ENCODE assay signal across 14 mouse cellular contexts in genomic region chr1:160025146-160025894, GRCm38 (mm10). TPM values are rescaled to one million over a fixed set of nuclear protein-coding genes. Genes with fewer than 3 reads are reported as not detected.
DNase-seq lines count a peak whose midpoint lies in the region; ATAC-seq and TF ChIP-seq lines count a peak whose summit lies in the region.
"Had no signal": no experiment of that assay in that cellular context is flagged by ENCODE, and none has a peak within 500 bp of the region (broad histone marks: within the 10 kb centered on the region; RNA-seq: fewer than 3 reads in every experiment).

No protein-coding gene starts in this region.

- no peak for DNase-seq in thymus, adult 2 months
- no peak for DNase-seq in thymus, adult 18-20 months
- DNase-seq in thymus, postnatal 4 days = peak; percentile 47
- DNase-seq in cerebellum, adult 11-12 months = no peak
- DNase-seq: adrenal gland, adult 8-10 months; cerebellum, adult 8-10 months; kidney, adult 11 months had no signal

- ATAC-seq in common myeloid progenitor, adult 5-6 weeks (replicated peaks; ENCODE audit: low read depth, poor library complexity, severe bottlenecking) = peak; percentile 64
- peak; percentile 99 for ATAC-seq in liver, embryonic 16.5 days (ENCODE audit: low read depth)
- no peak for ATAC-seq in frontal cortex, adult (ENCODE audit: low TSS enrichment)

- no peak for TF ChIP-seq POLR2A in thymus, adult 2 months (IDR thresholded peaks at IDR 0.05; ENCODE audit: control insufficient read depth, extremely low read depth, insufficient read depth, low read length, poor library complexity)

- no peak for TF ChIP-seq CTCF in thymus, adult 2 months (IDR thresholded peaks at IDR 0.05; ENCODE audit: borderline replicate concordance, control insufficient read depth, extremely low read depth, insufficient read depth, low read length, poor library complexity)

- peak overlapping the region; percentile 60 for H3K4me2 ChIP-seq in liver, embryonic 16.5 days (ENCODE audit: low read depth, low read length)
- H3K4me2 ChIP-seq: embryonic facial prominence, embryonic 15.5 days; limb, embryonic 13.5 days; neural tube, embryonic 13.5 days had no signal

- H3K4me1 ChIP-seq in thymus, adult 2 months (replicated peaks; ENCODE audit: control insufficient read depth, insufficient read depth, low read length) = peaks cover 26% of the 10 kb centered on the region
- peaks cover 22% of the 10 kb centered on the region for H3K4me1 ChIP-seq in liver, embryonic 16.5 days (ENCODE audit: control insufficient read depth, low read depth, low read length)
- H3K4me1 ChIP-seq: embryonic facial prominence, embryonic 15.5 days; limb, embryonic 13.5 days; neural tube, embryonic 13.5 days had no signal

- no peaks in the 10 kb centered on the region for H3K36me3 ChIP-seq in thymus, adult 2 months (ENCODE audit: control insufficient read depth, insufficient read depth, low read length)
- H3K36me3 ChIP-seq in liver, embryonic 16.5 days (ENCODE audit: control insufficient read depth, insufficient read depth) = no peaks in the 10 kb centered on the region
- H3K36me3 ChIP-seq: embryonic facial prominence, embryonic 15.5 days; limb, embryonic 13.5 days; neural tube, embryonic 13.5 days had no signal

- H3K9ac ChIP-seq in liver, embryonic 16.5 days (ENCODE audit: low read depth, low read length) = peak overlapping the region; percentile 40
- H3K9ac ChIP-seq: embryonic facial prominence, embryonic 15.5 days; limb, embryonic 13.5 days; neural tube, embryonic 13.5 days had no signal

- no peaks in the 10 kb centered on the region for H3K9me3 ChIP-seq in liver, embryonic 16.5 days (replicated peaks; ENCODE audit: control insufficient read depth, low read length)
- H3K9me3 ChIP-seq: embryonic facial prominence, embryonic 15.5 days; limb, embryonic 13.5 days; neural tube, embryonic 13.5 days had no signal

- WGBS in thymus, adult 2 months = 29% methylated on average over 11 of the region's 11 CpGs
- WGBS in liver, embryonic 16.5 days (ENCODE audit: insufficient replicate concordance) = 26% methylated on average over 11 of the region's 11 CpGs

- H3K4me3 ChIP-seq in thymus, adult 2 months (ENCODE audit: control insufficient read depth, insufficient read depth, low read length) = no peak overlapping the region
- H3K4me3 ChIP-seq in liver, embryonic 16.5 days (ENCODE audit: low read depth, low read length) = peak overlapping the region; percentile 33
- H3K4me3 ChIP-seq: embryonic facial prominence, embryonic 15.5 days; limb, embryonic 13.5 days; neural tube, embryonic 13.5 days had no signal

- H3K27me3 ChIP-seq in thymus, adult 2 months (ENCODE audit: control insufficient read depth, insufficient read depth, low read length) = no peaks in the 10 kb centered on the region
- H3K27me3 ChIP-seq in liver, embryonic 16.5 days (ENCODE audit: control insufficient read depth, insufficient read depth, low read depth, low read length) = no peaks in the 10 kb centered on the region
- H3K27me3 ChIP-seq: embryonic facial prominence, embryonic 15.5 days; limb, embryonic 13.5 days; neural tube, embryonic 13.5 days had no signal

- peak overlapping the region; percentile 99 for H3K27ac ChIP-seq in thymus, adult 2 months (ENCODE audit: control insufficient read depth, insufficient read depth, low read length)
- H3K27ac ChIP-seq in liver, embryonic 16.5 days (ENCODE audit: low read length) = peak overlapping the region; percentile 53
- H3K27ac ChIP-seq: embryonic facial prominence, embryonic 15.5 days; limb, embryonic 13.5 days; neural tube, embryonic 13.5 days had no signal

RNA-seq across cellular contexts. Expression of gene 4930523C07Rik, which starts 18.9 kb away (rescaled TPM):
- 25.8 and 26.5 TPM in 2 replicates for polyA plus RNA-seq in thymus, adult 2 months (2012; rRNA removed)
- total RNA-seq in common myeloid progenitor, adult 5-6 weeks (2017) = 31.8 and 80.5 TPM in 2 replicates
- polyA plus RNA-seq in liver, embryonic 16.5 days (2015; fragmentation: Nextera tagmentation; extraction: Ambion mirVana) = 23.8 and 26.8 TPM in 2 replicates
- total RNA-seq: MEL had no signal
